Mouse (Mus musculus) megakaryocyte, adult 5-6 weeks (primary cell): ENCODE measurements around the gene Cep95. TPM values are rescaled to one million over a fixed set of nuclear protein-coding genes. Genes with fewer than 3 reads are reported as not detected.

Experiments used
- total RNA-seq, 2 experiments: library from RNA; stranded (forward) in 1 of 2; stranded (reverse) in 1 of 2; fragments of 153-499, 151-499 nt in 1 of 2; fragments of 221-1000, 200-1000 nt in 1 of 2; gene quantifications; 2 replicates each; pipeline versions ENCODE4 v1.2.3 to v1.2.4; 2015 to 2017

Gene Cep95
- total RNA-seq, 2 experiments from 2014 or later: 12.2 to 16.5 TPM

Other genes starting within 250 kb of the Cep95 start
- gene Tex2, start 175.8 kb upstream of the Cep95 start, total RNA-seq (2015): 27.4 and 30.3 TPM in 2 replicates
- 39.8 and 43.5 TPM in 2 replicates for gene Tex2, start 175.8 kb upstream of the Cep95 start, total RNA-seq (2017)
- gene Pecam1, start 38.6 kb upstream of the Cep95 start, total RNA-seq (2015): 25.0 and 26.2 TPM in 2 replicates
- gene Pecam1, start 38.6 kb upstream of the Cep95 start, total RNA-seq (2017): 22.6 and 24.4 TPM in 2 replicates
- 195 and 212 TPM in 2 replicates for gene Milr1, start 38.0 kb upstream of the Cep95 start, total RNA-seq (2015)
- gene Milr1, start 38.0 kb upstream of the Cep95 start, total RNA-seq (2017): 204 and 237 TPM in 2 replicates
- gene Polg2, start 9.7 kb upstream of the Cep95 start, total RNA-seq (2015): 11.6 and 13.3 TPM in 2 replicates
- 7.8 and 11.1 TPM in 2 replicates for gene Polg2, start 9.7 kb upstream of the Cep95 start, total RNA-seq (2017)
- 755 and 789 TPM in 2 replicates for gene Ddx5, start 67 bp upstream of the Cep95 start, total RNA-seq (2015)
- gene Ddx5, start 67 bp upstream of the Cep95 start, total RNA-seq (2017): 996 and 1,155 TPM in 2 replicates
- 27.0 and 28.6 TPM in 2 replicates for gene Smurf2, start 131.5 kb downstream of the Cep95 start, total RNA-seq (2015)
- gene Smurf2, start 131.5 kb downstream of the Cep95 start, total RNA-seq (2017): 34.1 and 38.5 TPM in 2 replicates
- gene Kpna2, start 210.3 kb downstream of the Cep95 start, total RNA-seq (2015): 355 and 377 TPM in 2 replicates
- 262 and 286 TPM in 2 replicates for gene Kpna2, start 210.3 kb downstream of the Cep95 start, total RNA-seq (2017)
- gene 1810010H24Rik, start 236.4 kb downstream of the Cep95 start, total RNA-seq (2015): 0.87 and 0.93 TPM in 2 replicates
- 0.15 and 0.41 TPM in 2 replicates for gene 1810010H24Rik, start 236.4 kb downstream of the Cep95 start, total RNA-seq (2017)